Mouse (Mus musculus) CH12.LX (cell line): ENCODE measurements around the gene Thsd1. TPM values are rescaled to one million over a fixed set of nuclear protein-coding genes. Genes with fewer than 3 reads are reported as not detected.
A peak's percentile ranks its signal among the peaks of the same experiment; 100 is the strongest.

Experiments
- DNase-seq: peaks from one replicate; pipeline ENCODE4 v3.0.0-alpha.2; 2013; ENCODE audit errors: extremely low read depth
- H3K27ac ChIP-seq: 2 replicates; pipeline ENCODE4 v1.5.1; 2012; ENCODE audit warnings: low read depth, mild to moderate bottlenecking, control low read depth, moderate library complexity; ENCODE audit not compliant: insufficient read depth
- H3K27me3 ChIP-seq: replicated peaks from 2 replicates; pipeline ENCODE3; 2012; ENCODE audit warnings: inconsistent platforms
- H3K36me3 ChIP-seq, 2 experiments: replicated peaks in 1 of 2; 2 replicates each; pipeline versions ENCODE3 to v1.6.1; 2012; ENCODE audit warnings: inconsistent platforms in 1 of 2, low read length in 1 of 2, mild to moderate bottlenecking in 1 of 2, mixed read lengths in 1 of 2, moderate library complexity in 1 of 2; ENCODE audit not compliant: control insufficient read depth in 1 of 2, insufficient read depth in 1 of 2
- H3K4me1 ChIP-seq, 2 experiments: 2 replicates each; pipeline ENCODE4 v1.6.1; 2012; ENCODE audit warnings: inconsistent platforms in 1 of 2, moderate library complexity in 1 of 2; ENCODE audit not compliant: insufficient read depth in 2 of 2, control insufficient read depth in 1 of 2
- H3K4me2 ChIP-seq: 2 replicates; pipeline ENCODE4 v1.6.1; 2012; ENCODE audit warnings: low read depth, mild to moderate bottlenecking, control low read depth; ENCODE audit not compliant: poor library complexity, insufficient read depth, severe bottlenecking
- H3K4me3 ChIP-seq, 3 experiments: fragments of 150-350 bp in 1 of 3; sonication (generic) in 1 of 3; replicated peaks in 1 of 3; 2 replicates each; pipeline versions ENCODE3 to v1.5.1; 2011 to 2012; ENCODE audit warnings: low read depth in 2 of 3, low read length in 2 of 3, mild to moderate bottlenecking in 2 of 3, moderate library complexity in 2 of 3, control low read depth in 1 of 3, improper control_type of control experiment in 1 of 3, inconsistent platforms in 1 of 3, mixed read lengths in 1 of 3; ENCODE audit not compliant: poor library complexity in 1 of 3
- H3K79me2 ChIP-seq: replicated peaks from 2 replicates; pipeline ENCODE4 v1.6.1; 2012; ENCODE audit warnings: mild to moderate bottlenecking, moderate library complexity; ENCODE audit not compliant: control insufficient read depth, poor library complexity, insufficient read depth, severe bottlenecking; ENCODE audit errors: extremely low read depth
- H3K9ac ChIP-seq: 2 replicates; pipeline ENCODE4 v1.6.1; 2012; ENCODE audit warnings: low read depth, mild to moderate bottlenecking, control low read depth, moderate library complexity; ENCODE audit not compliant: insufficient read depth
- H3K9me3 ChIP-seq: replicated peaks from 2 replicates; pipeline ENCODE3; 2012; ENCODE audit warnings: low read length, inconsistent platforms, mixed read lengths
- BHLHE40 ChIP-seq: IDR thresholded peaks from 2 replicates; pipeline ENCODE4 v1.6.1; 2011; ENCODE audit warnings: mild to moderate bottlenecking, low read depth, low read length, improper control_type of control experiment
- CHD1 ChIP-seq: IDR thresholded peaks from 2 replicates; pipeline ENCODE4 v1.6.1; 2012; ENCODE audit warnings: low read depth, low read length, improper control_type of control experiment, inconsistent platforms
- CTCF ChIP-seq, 2 experiments: IDR thresholded peaks in 1 of 2; conservative IDR thresholded peaks in 1 of 2; 2 replicates each; pipeline ENCODE4 v1.5.1; 2011 to 2012; ENCODE audit warnings: low read depth in 2 of 2, low read length in 2 of 2, improper control_type of control experiment in 1 of 2, inconsistent platforms in 1 of 2, mild to moderate bottlenecking in 1 of 2, moderate library complexity in 1 of 2
- E2F4 ChIP-seq: IDR thresholded peaks from 2 replicates; pipeline ENCODE4 v1.6.1; 2011; ENCODE audit warnings: low read depth, low read length, improper control_type of control experiment; ENCODE audit not compliant: insufficient replicate concordance
- ELF1 ChIP-seq: IDR thresholded peaks from 2 replicates; pipeline ENCODE4 v1.6.1; 2014; ENCODE audit warnings: low read depth, mild to moderate bottlenecking, inconsistent platforms, low read length, improper control_type of control experiment
- EP300 ChIP-seq: IDR thresholded peaks from 2 replicates; pipeline ENCODE4 v1.6.1; 2011; ENCODE audit warnings: low read length, improper control_type of control experiment
- ETS1 ChIP-seq: conservative IDR thresholded peaks from 2 replicates; pipeline ENCODE4 v1.6.1; 2012; ENCODE audit warnings: low read depth, mild to moderate bottlenecking, inconsistent platforms, low read length, improper control_type of control experiment, moderate library complexity
- IRF4 ChIP-seq: IDR thresholded peaks from 2 replicates; pipeline ENCODE4 v1.6.1; 2014; ENCODE audit warnings: low read depth, mild to moderate bottlenecking, inconsistent platforms, low read length, improper control_type of control experiment
- MAFK ChIP-seq: IDR thresholded peaks from 2 replicates; pipeline ENCODE4 v1.6.1; 2011; ENCODE audit warnings: low read length, improper control_type of control experiment; ENCODE audit not compliant: insufficient replicate concordance
- MXI1 ChIP-seq: IDR thresholded peaks from 2 replicates; pipeline ENCODE4 v1.6.1; 2011; ENCODE audit warnings: mild to moderate bottlenecking, low read depth, low read length, improper control_type of control experiment
- PAX5 ChIP-seq: IDR thresholded peaks from 2 replicates; pipeline ENCODE4 v1.6.1; 2012; ENCODE audit warnings: low read length, inconsistent platforms, mixed read lengths
- POLR2A ChIP-seq: IDR thresholded peaks from 2 replicates; pipeline ENCODE4 v1.6.1; 2011; ENCODE audit warnings: low read depth, mild to moderate bottlenecking, improper control_type of control experiment, low read length
- POLR2AphosphoS2 ChIP-seq: IDR thresholded peaks from 2 replicates; pipeline ENCODE4 v1.6.1; 2011; ENCODE audit warnings: low read depth, low read length, improper control_type of control experiment
- RCOR1 ChIP-seq: conservative IDR thresholded peaks from 2 replicates; pipeline ENCODE4 v1.6.1; 2012; ENCODE audit warnings: low read depth, mild to moderate bottlenecking, inconsistent platforms, low read length, improper control_type of control experiment
- SIN3A ChIP-seq: IDR thresholded peaks from 2 replicates; pipeline ENCODE4 v1.6.1; 2012; ENCODE audit warnings: low read length, improper control_type of control experiment, inconsistent platforms
- TBP ChIP-seq: conservative IDR thresholded peaks from 2 replicates; pipeline ENCODE4 v1.6.1; 2011; ENCODE audit warnings: low read depth, low read length, improper control_type of control experiment
- TCF12 ChIP-seq: IDR thresholded peaks from 2 replicates; pipeline ENCODE4 v1.6.1; 2014; ENCODE audit warnings: low read depth, mild to moderate bottlenecking, inconsistent platforms, low read length, improper control_type of control experiment
- USF1 ChIP-seq: IDR thresholded peaks from 2 replicates; pipeline ENCODE4 v1.6.1; 2014; ENCODE audit warnings: low read depth, mild to moderate bottlenecking, inconsistent platforms, low read length, improper control_type of control experiment
- USF2 ChIP-seq: conservative IDR thresholded peaks from 2 replicates; pipeline ENCODE4 v1.6.1; 2011; ENCODE audit warnings: low read depth, low read length, improper control_type of control experiment
- ZKSCAN1 ChIP-seq: IDR thresholded peaks from 2 replicates; pipeline ENCODE4 v1.6.1; 2012; ENCODE audit warnings: low read depth, inconsistent platforms, low read length, improper control_type of control experiment, borderline replicate concordance
- ZMIZ1 ChIP-seq: IDR thresholded peaks from 2 replicates; pipeline ENCODE4 v1.6.1; 2012; ENCODE audit warnings: low read depth, mild to moderate bottlenecking, inconsistent platforms, low read length, improper control_type of control experiment
- dilution Hi-C: fragments of 300-500 bp; cut with MboI; formaldehyde crosslinking; loops from 2 replicates; pipeline ENCODE4 v1.14.3; 2020; ENCODE audit warnings: low sequenced_read_pairs; ENCODE audit not compliant: extremely low pct_unique_long_range_greater_than_20kb, extremely low pct_ligation_motif_present
- in situ Hi-C: fragments of 300-500 bp; cut with MboI; formaldehyde crosslinking; loops from 3 replicates; pipeline ENCODE4 v1.14.3; 2019; ENCODE audit warnings: low sequenced_read_pairs, low pct_ligation_motif_present, low pct_unique_long_range_greater_than_20kb, mixed read lengths
- polyA plus RNA-seq: library from polyadenylated mRNA; unstranded; fragments of >175 nt; gene quantifications from 2 replicates; pipeline ENCODE4 v1.2.1, GENCODE M21; 2012; ENCODE audit warnings: low read depth; ENCODE audit not compliant: insufficient read length
- total RNA-seq, 2 experiments: library from RNA; depleted of rRNA; stranded (reverse); fragments of 300-350 nt in 1 of 2; fragments of >200 nt in 1 of 2; gene quantifications; 2 replicates each; pipeline ENCODE4 v1.2.3; 2012 to 2014

Thsd1 gene
- total and polyA plus RNA-seq, 3 experiments = 0.12 to 0.83 (median 0.30) TPM

DNA sequence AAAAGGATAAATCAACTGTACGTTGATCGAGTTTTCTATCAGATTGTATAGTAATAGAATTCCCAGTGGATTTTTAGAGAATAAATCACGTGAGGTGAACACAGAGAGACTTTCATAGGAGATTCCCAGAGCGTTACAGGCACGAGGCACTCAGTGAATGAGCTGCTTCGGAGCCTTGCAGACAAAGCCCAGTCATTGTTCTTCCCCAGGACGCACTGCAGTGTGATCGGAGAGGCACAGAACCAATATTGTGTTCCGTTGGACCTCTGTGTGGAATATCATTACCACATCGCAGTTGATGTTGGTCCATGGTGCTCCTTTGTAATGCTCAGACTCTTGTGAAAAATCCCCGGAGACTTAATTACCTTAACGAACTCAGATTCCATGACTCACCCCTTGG, 20.8 kb downstream of the Thsd1 start:
- no peaks in the 10 kb centered on the region for H3K27me3 ChIP-seq
- no peak overlapping the region for H3K4me2 ChIP-seq
- H3K9me3 ChIP-seq = no peaks in the 10 kb centered on the region
- in situ Hi-C loops = no loop called here
- no peak overlapping the region for H3K9ac ChIP-seq
- TF ChIP-seq CHD1 = no peak
- peak; percentile 18; the same call in 1 of the 2 replicates for TF ChIP-seq TCF12
- no peak for TF ChIP-seq BHLHE40
- no peak for TF ChIP-seq POLR2A
- TF ChIP-seq ZMIZ1 = no peak
- no peak for TF ChIP-seq E2F4
- TF ChIP-seq ZKSCAN1 = no peak
- no peak for TF ChIP-seq TBP
- TF ChIP-seq ELF1 = no peak
- TF ChIP-seq EP300 = 0 out of 2 replicates have a peak, but pooled peaks have one; percentile 26
- no peak for TF ChIP-seq CTCF (conservative IDR thresholded peaks at IDR 0.05 in 1 of 2, IDR thresholded peaks at IDR 0.05 in 1 of 2; ENCODE audit: low read depth in 2 of 2, low read length in 2 of 2)
- TF ChIP-seq USF2 = no peak
- no peak overlapping the region for H3K4me3 ChIP-seq
- H3K27ac ChIP-seq = no peak overlapping the region
- peaks cover 0 to 19% of the 10 kb centered on the region in 2 experiments; a peak in 2 of 4 replicates for H3K4me1 ChIP-seq
- peaks cover 0 to 2% of the 10 kb centered on the region in 2 experiments for H3K36me3 ChIP-seq
- DNase-seq = no peak
- dilution Hi-C loops = no loop called here
- H3K79me2 ChIP-seq = no peaks in the 10 kb centered on the region

DNA sequence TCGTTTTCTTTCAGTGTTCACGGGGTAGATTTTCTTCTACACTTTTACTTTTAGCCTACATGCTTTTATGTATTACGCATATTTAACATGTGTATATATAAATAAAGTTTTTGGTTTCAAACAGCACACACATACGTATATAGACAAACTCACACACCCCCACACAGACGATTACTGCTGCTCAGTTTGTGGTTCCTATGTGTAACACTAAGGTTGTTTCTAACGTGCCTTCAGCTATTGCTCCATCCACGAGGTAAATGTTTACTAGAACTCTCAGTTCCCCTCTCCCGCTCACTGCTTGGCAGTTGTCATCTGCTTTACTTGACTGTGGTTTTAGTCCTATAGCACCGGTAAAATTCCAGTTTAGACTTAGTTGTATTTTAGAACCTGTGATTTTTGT, 22.0 kb downstream of the Thsd1 start:
- H3K79me2 ChIP-seq = no peaks in the 10 kb centered on the region
- peaks cover 0 to 19% of the 10 kb centered on the region in 2 experiments; a peak in 2 of 4 replicates for H3K4me1 ChIP-seq
- peaks cover 4% of the 10 kb centered on the region for H3K9me3 ChIP-seq
- TF ChIP-seq PAX5 (no peak), IRF4 (0 out of 2 replicates have a peak, but pooled peaks have one; percentile 22)
- TF ChIP-seq, all 38 proteins: peak for 1
- no peak overlapping the region for H3K4me3 ChIP-seq
- DNase-seq = no peak
- H3K4me2 ChIP-seq = 0 out of 2 replicates have a peak overlapping the region, but pooled peaks have one; percentile 44
- no peaks in the 10 kb centered on the region for H3K27me3 ChIP-seq
- no peak overlapping the region for H3K9ac ChIP-seq
- in situ Hi-C loops (no loop called here), dilution Hi-C loops (no loop called here)
- H3K27ac ChIP-seq = no peak overlapping the region
- H3K36me3 ChIP-seq = no peaks in the 10 kb centered on the region

DNA sequence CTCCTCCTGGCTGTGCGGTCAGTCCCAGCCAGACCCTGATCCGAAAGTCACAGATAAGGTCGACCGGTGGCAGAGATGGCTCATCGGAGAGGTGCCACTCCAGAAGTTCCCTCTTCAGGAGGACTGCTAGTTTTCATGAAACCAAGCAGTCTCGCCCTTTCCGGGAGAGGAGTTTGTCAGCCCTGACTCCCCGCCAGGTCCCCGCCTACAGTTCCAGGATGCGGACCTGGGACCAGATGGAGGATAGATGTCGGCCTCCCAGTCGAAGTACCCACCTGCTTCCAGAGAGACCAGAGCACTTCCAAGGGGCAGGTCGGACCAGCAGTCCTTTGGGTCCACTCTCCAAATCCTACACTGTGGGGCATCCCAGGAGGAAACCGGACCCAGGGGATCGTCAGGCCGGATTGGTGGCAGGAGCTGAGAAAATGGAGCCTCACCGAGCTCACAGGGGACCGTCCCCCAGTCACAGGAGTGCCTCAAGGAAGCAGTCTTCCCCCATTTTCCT, 31.9 kb downstream of the Thsd1 start:
- no peak for DNase-seq
- H3K9me3 ChIP-seq = peaks cover 2% of the 10 kb centered on the region
- H3K9ac ChIP-seq = no peak overlapping the region
- H3K4me1 ChIP-seq = peaks cover 0 to 8% of the 10 kb centered on the region in 2 experiments; a peak in 2 of 4 replicates
- in situ Hi-C loops (no loop called here), dilution Hi-C loops (no loop called here)
- no peak overlapping the region for H3K27ac ChIP-seq
- H3K79me2 ChIP-seq = no peaks in the 10 kb centered on the region
- H3K4me2 ChIP-seq = no peak overlapping the region
- H3K36me3 ChIP-seq = peaks cover 0 to 6% of the 10 kb centered on the region in 2 experiments
- H3K4me3 ChIP-seq = no peak overlapping the region
- no peaks in the 10 kb centered on the region for H3K27me3 ChIP-seq
- TF ChIP-seq E2F4 = no peak
- TF ChIP-seq USF1 = no peak
- TF ChIP-seq MXI1 = no peak
- TF ChIP-seq MAFK = no peak
- no peak for TF ChIP-seq CTCF (conservative IDR thresholded peaks at IDR 0.05 in 1 of 2, IDR thresholded peaks at IDR 0.05 in 1 of 2; ENCODE audit: low read depth in 2 of 2, low read length in 2 of 2)
- TF ChIP-seq SIN3A = no peak
- TF ChIP-seq POLR2AphosphoS2 = no peak
- TF ChIP-seq RCOR1 = no peak
- TF ChIP-seq ZMIZ1 = no peak
- no peak for TF ChIP-seq ETS1
